Mouse (Mus musculus): ENCODE data around the gene Mtmr14.
A peak's percentile ranks its signal among the peaks of the same experiment; 100 is the strongest.

The Mtmr14 gene

GRCm38 (mm10) chr6:113282101-113282802 lies 44.6 kb downstream of the Mtmr14 start, which contains the start of gene Cpne9:
TSS of gene Cpne9 (plus strand) at chr6:113282307.
- no peak for DNase-seq

GRCm38 (mm10) chr6:113282969-113283368 lies 45.3 kb downstream of the Mtmr14 start:
- no peak for DNase-seq

- DNase-seq: no peak
Observed at GRCm38 (mm10) chr6:113283500-113283899, 45.9 kb downstream of the Mtmr14 start.

GRCm38 (mm10) chr6:113284931-113285330 lies 47.3 kb downstream of the Mtmr14 start:
- DNase-seq: no peak

- no peak for DNase-seq
Observed at GRCm38 (mm10) chr6:113286316-113286715, 48.7 kb downstream of the Mtmr14 start.

GRCm38 (mm10) chr6:113287236-113287635 lies 49.6 kb downstream of the Mtmr14 start:
- no peak for DNase-seq

GRCm38 (mm10) chr6:113289346-113289745 lies 51.7 kb downstream of the Mtmr14 start:
- DNase-seq: no peak

- DNase-seq: no peak
Observed at GRCm38 (mm10) chr6:113290346-113290745, 52.7 kb downstream of the Mtmr14 start.

- no peak for DNase-seq
Observed at GRCm38 (mm10) chr6:113292938-113293337, 55.3 kb downstream of the Mtmr14 start.

GRCm38 (mm10) chr6:113296046-113296445 lies 58.4 kb downstream of the Mtmr14 start:
- DNase-seq: no peak

- DNase-seq: no peak
Observed at GRCm38 (mm10) chr6:113296639-113297038, 59.0 kb downstream of the Mtmr14 start.

- DNase-seq: no peak
Observed at GRCm38 (mm10) chr6:113301350-113301749, 63.7 kb downstream of the Mtmr14 start.

- peak; percentile 21 for DNase-seq
Observed at GRCm38 (mm10) chr6:113302258-113302657, 64.6 kb downstream of the Mtmr14 start.

- peak; percentile 100 for DNase-seq
Observed at GRCm38 (mm10) chr6:113306322-113306985, 68.8 kb downstream of the Mtmr14 start.

GRCm38 (mm10) chr6:113306986-113307349 lies 69.3 kb downstream of the Mtmr14 start, which contains the start of gene Brpf1:
TSS of gene Brpf1 (plus strand) at chr6:113307137.
- no peak for DNase-seq

GRCm38 (mm10) chr6:113307481-113308121 lies 70.0 kb downstream of the Mtmr14 start:
- DNase-seq: peak; percentile 55

GRCm38 (mm10) chr6:113308141-113308540 lies 70.5 kb downstream of the Mtmr14 start:
- no peak for DNase-seq

GRCm38 (mm10) chr6:113315972-113316371 lies 78.3 kb downstream of the Mtmr14 start:
- no peak for DNase-seq

GRCm38 (mm10) chr6:113326533-113327315 lies 89.1 kb downstream of the Mtmr14 start, which contains the start of gene Ogg1:
TSS of gene Ogg1 (plus strand) at chr6:113326972.
- DNase-seq: peak; percentile 96

GRCm38 (mm10) chr6:113329396-113329795 lies 91.8 kb downstream of the Mtmr14 start:
- no peak for DNase-seq

GRCm38 (mm10) chr6:113330547-113330946 lies 92.9 kb downstream of the Mtmr14 start:
- DNase-seq: no peak
